Mouse (Mus musculus): ENCODE measurements around the gene Klhl8. TPM values are rescaled to one million over a fixed set of nuclear protein-coding genes. Genes with fewer than 3 reads are reported as not detected.

The Klhl8 gene
- polyA plus RNA-seq, 1 experiment, result 9.4 TPM

DNA sequence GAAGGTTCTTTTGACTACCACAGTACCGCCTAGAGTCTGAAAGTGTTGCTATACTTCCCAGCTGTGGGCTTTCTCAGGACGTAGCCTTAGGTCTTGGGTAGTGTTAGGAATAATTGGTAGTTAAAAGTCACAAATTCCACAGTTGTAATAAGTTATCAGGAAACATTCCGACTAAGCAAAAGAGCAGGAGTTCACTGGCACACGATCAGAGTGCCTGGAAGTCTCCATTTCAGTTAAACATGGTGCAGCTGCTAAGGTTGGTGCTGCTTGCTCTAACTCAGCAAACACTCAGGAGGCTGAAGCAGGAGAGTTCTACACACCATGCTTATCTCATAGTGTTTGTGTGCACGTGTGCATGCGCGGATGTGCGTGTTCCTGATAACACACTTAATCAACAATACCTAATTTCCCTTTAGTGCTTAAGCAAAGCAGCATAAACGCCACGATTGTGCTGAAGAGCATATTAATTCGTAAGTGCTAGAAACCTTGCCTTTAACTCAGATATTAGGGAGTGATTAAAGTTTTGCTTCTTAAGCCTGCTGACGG is 97.0 kb downstream of the Klhl8 start:
- Histone ChIP-seq H3K36me3 (ENCODE audit: control insufficient read depth, insufficient read depth, low read length) (peaks cover 56% of the 10 kb centered on the region), H3K27ac (ENCODE audit: control insufficient read depth, insufficient read depth, low read length) (no peak overlapping the region), H3K4me1 (replicated peaks; ENCODE audit: control insufficient read depth, insufficient read depth, low read length) (peaks cover 12% of the 10 kb centered on the region), H3K27me3 (ENCODE audit: control insufficient read depth, insufficient read depth, low read length) (no peaks in the 10 kb centered on the region), H3K4me3 (ENCODE audit: control insufficient read depth, insufficient read depth, low read length) (no peak overlapping the region)
- 93% methylated on average over 12 of the region's 12 CpGs for WGBS
- no peak for DNase-seq
- TF ChIP-seq CTCF (IDR thresholded peaks at IDR 0.05; ENCODE audit: borderline replicate concordance, control insufficient read depth, extremely low read depth, insufficient read depth, low read length, poor library complexity) (no peak), POLR2A (IDR thresholded peaks at IDR 0.05; ENCODE audit: control insufficient read depth, extremely low read depth, insufficient read depth, low read length, poor library complexity) (no peak)

DNA sequence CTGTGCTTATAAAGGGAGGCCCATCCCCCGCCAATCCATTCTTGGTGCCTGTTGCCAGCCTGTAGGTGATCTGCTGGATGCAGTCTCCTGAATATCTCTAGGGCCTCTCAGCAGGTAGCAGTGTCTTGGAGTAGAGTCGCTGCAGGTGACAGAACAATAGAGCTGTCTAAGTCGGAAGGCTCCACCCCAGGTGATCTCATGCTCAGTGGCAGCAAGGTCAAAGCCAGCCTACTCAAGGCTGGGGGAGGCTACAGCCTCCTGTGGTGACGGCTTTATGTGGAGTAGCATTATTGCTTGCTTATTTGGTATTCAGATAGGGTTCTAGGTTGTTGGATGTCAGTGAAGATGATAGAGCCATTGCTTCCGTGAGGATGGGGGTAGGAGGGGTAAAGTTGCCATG is 97.8 kb downstream of the Klhl8 start:
- H3K36me3 ChIP-seq (ENCODE audit: control insufficient read depth, insufficient read depth, low read length), result peaks cover 49% of the 10 kb centered on the region
- 98% methylated on average over 5 of the region's 5 CpGs for WGBS
- no peak for DNase-seq
- H3K4me1 ChIP-seq (replicated peaks; ENCODE audit: control insufficient read depth, insufficient read depth, low read length), result peaks cover 17% of the 10 kb centered on the region
- H3K27ac ChIP-seq (ENCODE audit: control insufficient read depth, insufficient read depth, low read length), result no peak overlapping the region
- no peaks in the 10 kb centered on the region for H3K27me3 ChIP-seq (ENCODE audit: control insufficient read depth, insufficient read depth, low read length)
- no peak overlapping the region for H3K4me3 ChIP-seq (ENCODE audit: control insufficient read depth, insufficient read depth, low read length)
- no peak for TF ChIP-seq POLR2A (IDR thresholded peaks at IDR 0.05; ENCODE audit: control insufficient read depth, extremely low read depth, insufficient read depth, low read length, poor library complexity)
- no peak for TF ChIP-seq CTCF (IDR thresholded peaks at IDR 0.05; ENCODE audit: borderline replicate concordance, control insufficient read depth, extremely low read depth, insufficient read depth, low read length, poor library complexity)

Other genes starting within 250 kb of the Klhl8 start
- gene Aff1, start 218.9 kb downstream of the Klhl8 start, polyA plus RNA-seq (2012; rRNA removed), result 49.1 and 51.7 TPM in 2 replicates
- 0.26 TPM in 1 of 2 replicates, not detected in the other for gene Hsd17b13, start 66.2 kb upstream of the Klhl8 start, polyA plus RNA-seq (2012; rRNA removed)
- gene Hsd17b11, start 110.7 kb upstream of the Klhl8 start, polyA plus RNA-seq (2012; rRNA removed), result 15.1 and 18.8 TPM in 2 replicates
- gene Nudt9, start 135.0 kb upstream of the Klhl8 start, polyA plus RNA-seq (2012; rRNA removed), result 43.6 and 49.0 TPM in 2 replicates
- gene Gm17660, start 166.3 kb upstream of the Klhl8 start, polyA plus RNA-seq (2012; rRNA removed), result not detected in 2 replicates
- 15.2 and 26.8 TPM in 2 replicates for gene Sparcl1, start 202.5 kb upstream of the Klhl8 start, polyA plus RNA-seq (2012; rRNA removed)